Mouse (Mus musculus) brain, embryonic 14.5 days (tissue): ENCODE data around the gene Lins1. TPM values are rescaled to one million over a fixed set of nuclear protein-coding genes. Genes with fewer than 3 reads are reported as not detected.
A peak's percentile ranks its signal among the peaks of the same experiment; 100 is the strongest.

ENCODE experiments used
- DNase-seq: peaks from one replicate; pipeline ENCODE4 v3.0.0-alpha.2; 2011; ENCODE audit warnings: low read depth
- CTCF ChIP-seq: fragments of 200-500 bp; IDR thresholded peaks from 2 replicates; pipeline ENCODE4 v1.5.1; 2012; ENCODE audit warnings: inconsistent platforms, mild to moderate bottlenecking, moderate library complexity, borderline replicate concordance; ENCODE audit not compliant: insufficient read depth, insufficient read length; ENCODE audit errors: extremely low read depth
- POLR2A ChIP-seq: fragments of 200-500 bp; IDR thresholded peaks from 2 replicates; pipeline ENCODE4 v1.6.1; 2012; ENCODE audit warnings: mild to moderate bottlenecking, inconsistent platforms, borderline replicate concordance; ENCODE audit not compliant: poor library complexity, insufficient read depth, insufficient read length, severe bottlenecking; ENCODE audit errors: extremely low read depth
- polyA plus RNA-seq: library from polyadenylated mRNA; depleted of rRNA; stranded (reverse); fragments of >200 nt; gene quantifications from 2 replicates; pipeline ENCODE4 v1.2.3, GENCODE M21; 2012

The Lins1 gene
- polyA plus RNA-seq, 1 experiment, result 19.3 TPM

- TF ChIP-seq CTCF (no peak), POLR2A (no peak)
- no peak for DNase-seq
Measured at GRCm38 (mm10) chr7:66675800-66676199, 13.9 kb upstream of the Lins1 start.

DNA sequence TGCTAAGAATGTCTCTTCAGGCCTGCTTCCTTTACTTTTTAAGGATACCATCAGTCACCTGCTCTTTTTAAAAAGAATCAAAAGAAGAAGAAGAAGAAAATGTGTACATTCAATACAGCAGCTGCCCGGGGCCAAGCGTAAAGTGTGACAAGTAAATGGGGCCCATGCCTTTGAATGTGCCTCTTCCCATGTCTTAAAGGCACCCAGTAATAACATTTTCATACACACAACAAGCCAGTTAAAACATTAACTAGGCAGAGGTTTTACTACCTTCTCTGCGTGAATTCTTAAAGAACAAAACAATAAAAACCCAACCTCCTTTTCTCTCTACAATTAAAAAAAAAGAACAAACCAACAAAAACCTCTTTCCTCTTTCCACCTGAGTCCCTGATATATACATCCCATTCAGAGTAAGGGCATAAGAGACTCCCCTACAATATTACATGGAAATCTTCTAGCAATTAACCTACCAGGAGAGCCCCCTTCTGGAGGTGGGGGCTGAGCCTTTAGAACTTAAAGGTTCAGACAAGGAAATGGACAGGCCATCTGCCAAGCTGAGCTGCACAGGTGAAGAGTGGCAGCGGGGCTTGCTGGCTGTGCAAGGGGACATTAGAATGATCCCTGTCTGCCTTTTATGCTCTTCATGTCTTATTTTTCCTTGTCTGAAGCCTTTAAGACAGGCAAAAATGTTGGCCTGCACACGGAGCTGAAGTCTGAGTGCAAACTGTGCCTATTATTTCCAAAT is 7.4 kb upstream of the Lins1 start:
- TF ChIP-seq POLR2A, result no peak
- TF ChIP-seq CTCF, result no peak
- DNase-seq, result no peak

DNA sequence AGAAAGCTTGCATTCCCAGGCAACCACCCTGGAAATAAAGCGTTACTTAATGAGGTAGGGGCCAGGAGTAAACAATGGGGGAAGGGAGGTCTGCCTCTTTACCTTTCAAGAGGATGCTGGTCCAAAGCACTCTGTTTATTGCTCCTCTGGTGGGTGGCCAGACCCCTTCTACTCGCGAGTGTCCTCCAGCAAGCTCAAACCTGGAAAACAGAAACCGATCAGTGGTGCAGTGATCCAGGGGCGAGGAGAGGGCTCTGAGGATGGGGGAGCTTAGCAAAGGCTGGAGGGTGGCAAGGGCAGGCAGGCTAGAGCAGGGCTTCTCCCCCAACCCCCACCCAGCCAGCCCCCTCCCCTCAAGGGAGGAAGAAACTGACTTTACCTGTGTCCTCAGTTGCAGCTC is 968 bp upstream of the Lins1 start:
- TF ChIP-seq CTCF (no peak), POLR2A (no peak)
- DNase-seq, result no peak

DNA sequence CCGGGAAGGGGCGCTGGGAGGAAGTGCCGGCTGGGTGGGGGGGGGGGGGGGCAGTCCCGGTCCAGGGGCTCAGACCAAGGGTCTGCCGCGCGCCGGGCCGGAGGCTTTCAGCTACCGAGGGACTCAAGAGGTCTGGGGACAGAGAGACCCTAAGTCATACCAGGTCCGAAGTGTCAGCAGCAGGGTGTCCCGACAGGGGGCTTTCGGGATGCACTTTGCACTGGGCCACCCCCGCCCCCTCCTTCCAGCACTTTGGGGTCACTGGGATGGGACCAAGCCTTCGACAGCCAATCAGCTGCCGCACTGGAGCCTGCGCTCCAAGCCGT is 432 bp upstream of the Lins1 start, which contains the start of gene Asb7:
Gene Asb7, minus strand, starts transcription at position 303 of the 326 bp plus-strand sequence.
- no peak for DNase-seq
- peak; percentile 50; the same call in 1 of the 2 replicates for TF ChIP-seq POLR2A
- TF ChIP-seq CTCF, result no peak

DNA sequence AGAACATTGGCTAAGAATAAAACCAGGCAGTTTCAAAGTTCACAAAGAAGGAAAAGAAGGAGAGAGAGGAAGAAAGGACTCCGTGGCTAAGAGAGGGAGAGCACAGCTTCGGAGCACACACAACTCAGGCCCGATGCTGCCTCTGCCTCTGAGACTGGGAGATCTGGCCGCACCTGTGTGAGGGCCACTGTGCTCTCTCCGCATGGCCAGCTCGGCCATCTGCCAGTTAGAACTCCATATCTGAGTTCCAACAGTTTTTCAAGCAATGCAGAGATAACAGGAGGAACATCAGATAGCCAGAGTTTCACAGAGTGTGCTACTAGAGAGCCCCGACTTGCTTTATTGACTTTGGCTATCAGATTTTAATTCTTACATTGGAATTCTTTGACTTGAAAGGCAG is 4.8 kb downstream of the Lins1 start:
- TF ChIP-seq POLR2A, result no peak
- TF ChIP-seq CTCF, result no peak
- no peak for DNase-seq

GRCm38 (mm10) chr7:66702721-66703120 is 13.0 kb downstream of the Lins1 start:
- TF ChIP-seq CTCF (no peak), POLR2A (no peak)

GRCm38 (mm10) chr7:66704631-66705030 is 14.9 kb downstream of the Lins1 start:
- no peak for TF ChIP-seq POLR2A
- no peak for TF ChIP-seq CTCF
- no peak for DNase-seq

More at GRCm38 (mm10) chr7:66702721-66703120, 13.0 kb downstream of the Lins1 start:
- no peak for DNase-seq

DNA sequence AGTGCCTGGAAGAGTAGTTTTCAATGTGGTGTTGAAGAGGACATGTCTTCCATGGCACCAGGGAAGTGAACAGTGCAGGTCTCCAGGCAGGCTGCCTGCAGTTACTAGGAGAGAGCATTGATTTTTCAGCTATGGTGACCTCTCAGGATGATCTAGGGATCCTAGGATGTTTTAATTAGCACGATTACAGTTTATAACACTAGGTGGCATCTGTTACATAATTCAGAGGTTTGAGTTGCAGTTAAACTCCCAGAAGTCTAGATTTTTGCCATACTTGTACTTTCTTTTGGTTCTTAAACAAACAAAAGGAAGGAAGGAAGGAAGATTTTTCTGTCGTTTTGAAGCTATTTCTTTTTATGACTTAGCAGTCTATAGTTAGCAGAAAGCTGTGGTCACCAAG is 21.5 kb downstream of the Lins1 start:
- peak; percentile 31 for DNase-seq
- TF ChIP-seq CTCF (no peak), POLR2A (no peak)

GRCm38 (mm10) chr7:66724514-66724913 is 34.8 kb downstream of the Lins1 start:
- no peak for DNase-seq
- TF ChIP-seq CTCF (no peak), POLR2A (no peak)

DNA sequence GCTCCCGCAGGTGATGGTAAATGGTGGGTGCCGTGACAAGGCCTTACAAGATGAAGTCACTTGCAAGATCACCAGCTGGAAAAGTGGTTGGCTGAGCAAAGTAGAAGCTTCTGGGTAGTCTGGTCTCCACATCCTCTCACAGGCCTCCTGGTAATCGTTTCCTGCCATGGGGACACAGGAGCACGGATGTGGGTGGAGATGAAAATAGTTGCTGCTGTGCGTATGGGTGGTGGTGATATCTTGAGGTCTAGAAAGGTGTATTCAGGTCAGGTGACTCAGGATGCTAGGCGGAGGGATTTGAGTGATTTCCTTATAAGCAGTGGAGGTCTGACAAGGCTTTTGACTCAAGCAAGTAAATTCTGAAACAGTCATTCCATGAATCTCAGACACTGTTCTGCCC is 35.3 kb downstream of the Lins1 start:
- TF ChIP-seq POLR2A (no peak), CTCF (no peak)
- DNase-seq, result no peak

DNA sequence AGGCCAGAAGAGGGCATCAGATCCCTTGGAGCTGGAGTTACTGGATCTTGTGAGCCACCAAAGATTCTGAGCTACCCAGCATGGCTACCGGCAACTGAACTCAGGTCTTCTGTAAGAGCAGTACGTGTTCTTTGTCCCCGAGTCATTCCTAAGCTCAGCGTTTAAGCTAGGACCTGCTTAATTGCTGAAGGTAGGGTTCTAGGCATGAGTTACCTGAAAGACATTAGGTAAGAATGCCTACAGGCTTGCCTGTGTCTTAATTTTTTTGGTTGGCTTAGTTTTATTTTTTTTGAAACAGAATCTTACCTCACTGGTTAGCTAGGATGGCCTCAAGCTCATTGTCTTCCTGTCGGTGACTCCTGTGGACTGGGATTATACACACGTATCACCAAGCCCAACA is 38.4 kb downstream of the Lins1 start:
- TF ChIP-seq CTCF (no peak), POLR2A (no peak)
- no peak for DNase-seq

DNA sequence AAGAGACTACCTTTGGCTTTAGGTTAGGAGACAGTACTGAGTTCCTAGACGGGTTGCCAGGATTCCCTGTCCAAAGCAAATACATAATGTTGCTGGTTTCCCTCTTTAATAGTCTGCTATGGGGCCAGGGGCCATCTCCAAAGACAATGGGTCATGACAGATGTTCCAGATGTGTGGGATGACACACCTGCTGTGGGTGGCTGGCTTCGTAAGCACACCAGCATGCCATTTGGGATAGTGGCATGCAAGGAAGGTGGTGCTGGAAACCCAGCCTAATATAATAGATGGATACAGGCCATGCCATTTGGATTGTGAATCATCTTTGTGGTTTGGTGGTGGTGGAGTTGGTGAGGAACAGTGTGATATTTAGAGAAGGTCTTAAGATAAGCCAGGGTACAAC is 39.5 kb downstream of the Lins1 start:
- no peak for TF ChIP-seq POLR2A
- no peak for TF ChIP-seq CTCF
- DNase-seq, result no peak

- no peak for DNase-seq
- TF ChIP-seq CTCF (no peak), POLR2A (no peak)
Measured at GRCm38 (mm10) chr7:66733431-66733830, 43.7 kb downstream of the Lins1 start.

DNA sequence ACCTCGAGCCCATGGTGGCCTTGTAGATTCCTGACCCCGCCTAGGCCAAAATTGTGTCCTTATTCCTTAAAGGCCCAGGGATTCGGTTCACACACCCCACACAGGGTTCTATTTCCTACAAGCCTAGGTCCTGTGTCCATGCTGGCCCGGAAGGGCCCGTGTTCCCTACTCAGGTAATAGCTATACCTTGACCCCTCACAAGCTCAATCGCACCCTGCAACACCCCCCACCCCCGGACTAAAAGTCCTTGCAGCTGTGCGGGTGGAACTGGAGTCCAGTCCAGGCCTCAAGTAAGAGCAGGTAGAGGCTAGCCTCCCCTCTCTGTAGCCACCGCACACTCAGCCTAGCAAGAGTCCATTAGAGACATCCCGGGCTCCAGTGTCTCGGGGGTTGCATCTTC is 44.2 kb downstream of the Lins1 start:
- DNase-seq, result no peak
- no peak for TF ChIP-seq POLR2A
- TF ChIP-seq CTCF, result no peak
